Mouse (Mus musculus): Measurements from ENCODE around the gene Cd79b.

DNA sequence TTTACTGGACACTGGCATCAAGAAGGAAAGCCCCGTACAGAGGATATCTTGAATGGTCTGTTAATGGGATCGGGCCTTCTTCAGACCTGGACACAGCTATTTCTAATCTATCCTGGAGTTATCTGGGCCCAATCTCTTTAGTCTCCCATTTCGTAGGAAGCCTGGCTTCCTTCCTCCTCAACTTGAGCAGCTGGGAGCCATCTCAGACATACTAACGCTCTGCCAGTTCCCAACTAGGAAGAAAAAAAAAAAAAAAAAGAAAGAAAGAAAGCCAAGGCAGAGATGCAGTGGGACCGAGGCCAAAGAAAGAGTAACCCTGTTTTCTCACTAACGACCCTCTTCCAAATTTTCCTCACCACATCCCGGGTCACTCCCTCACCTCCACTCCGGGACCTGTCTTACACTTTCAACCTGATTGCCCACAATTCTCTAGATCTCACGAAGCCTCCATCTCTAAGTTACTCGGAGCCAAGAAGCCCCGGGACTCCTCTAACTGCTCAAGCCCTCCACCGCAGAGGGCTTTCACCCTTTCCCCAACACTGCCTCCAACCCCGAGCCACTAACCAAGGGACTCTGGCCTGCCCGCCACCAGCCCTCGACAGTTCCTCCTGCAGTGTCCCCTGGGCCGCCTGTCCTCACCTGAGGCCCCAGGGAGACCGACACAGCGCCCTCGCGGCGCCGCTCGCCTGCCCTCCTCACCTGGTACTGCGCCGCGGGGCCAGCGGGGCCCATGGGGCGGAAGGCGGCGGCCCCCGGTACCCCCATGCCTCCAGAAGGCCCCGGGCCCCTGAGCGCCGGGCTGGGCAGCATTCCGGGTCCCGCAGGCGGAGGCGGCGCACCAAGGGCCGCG, 42.5 kb downstream of the Cd79b start:
- TF ChIP-seq USF1 (IDR thresholded peaks at IDR 0.05; ENCODE audit: low read depth, low read length), result no peak
- no peak for TF ChIP-seq CTCF (conservative IDR thresholded peaks at IDR 0.05 in 1 of 2, IDR thresholded peaks at IDR 0.05 in 1 of 2; ENCODE audit: low read depth in 2 of 2, low read length in 2 of 2)
- TF ChIP-seq JUND (conservative IDR thresholded peaks at IDR 0.05; ENCODE audit: low read depth, low read length), result no peak
- TF ChIP-seq KAT2A (IDR thresholded peaks at IDR 0.05; ENCODE audit: insufficient replicate concordance, low read length), result no peak
- TF ChIP-seq POLR2A (IDR thresholded peaks at IDR 0.05; ENCODE audit: low read depth, low read length), result no peak
